Mouse (Mus musculus): ENCODE measurements at regions not wholly inside any gene's neighbourhood (a gene's known extent, or its start where the extent isn't known, plus 50 kb on each side); places are given as distances from the start of the nearest gene placed in this dataset.

DNA sequence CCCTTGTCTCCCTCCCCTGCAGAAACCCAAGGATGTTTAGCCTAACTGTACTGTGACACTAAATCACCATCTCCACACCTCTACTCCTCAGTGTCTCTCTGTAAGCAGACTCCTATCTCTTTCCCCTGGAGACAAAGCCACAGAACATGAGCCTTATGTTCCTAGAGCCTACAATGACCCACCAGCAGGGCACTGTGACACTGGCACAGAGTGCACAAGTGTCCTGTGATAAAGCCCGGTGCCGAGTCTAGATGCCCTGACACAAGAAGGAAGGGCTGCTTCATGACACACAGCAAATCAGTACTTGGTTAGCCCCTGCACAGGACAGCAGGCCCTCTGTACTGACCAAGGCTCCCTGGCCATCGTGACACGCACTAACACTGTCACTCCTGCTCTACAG is 71.2 kb upstream of the Zmiz1 start:
- H3K27me3 ChIP-seq (ENCODE audit: insufficient read depth, low read length), result peaks cover 58% of the 10 kb centered on the region
- H3K4me3 ChIP-seq (replicated peaks; ENCODE audit: low read length), result no peak overlapping the region
- H3K9me3 ChIP-seq (ENCODE audit: low read length), result no peaks in the 10 kb centered on the region
- no peaks in the 10 kb centered on the region for H3K36me3 ChIP-seq (ENCODE audit: insufficient read depth, low read length)
- peaks cover 13% of the 10 kb centered on the region for H3K4me1 ChIP-seq (replicated peaks; ENCODE audit: low read depth, low read length)
- no peak for TF ChIP-seq CTCF (conservative IDR thresholded peaks at IDR 0.05; ENCODE audit: low read length)
- TF ChIP-seq NANOG (IDR thresholded peaks at IDR 0.05; ENCODE audit: borderline replicate concordance, low read length), result no peak
- TF ChIP-seq POU5F1 (IDR thresholded peaks at IDR 0.05; ENCODE audit: borderline replicate concordance, low read length), result no peak

DNA sequence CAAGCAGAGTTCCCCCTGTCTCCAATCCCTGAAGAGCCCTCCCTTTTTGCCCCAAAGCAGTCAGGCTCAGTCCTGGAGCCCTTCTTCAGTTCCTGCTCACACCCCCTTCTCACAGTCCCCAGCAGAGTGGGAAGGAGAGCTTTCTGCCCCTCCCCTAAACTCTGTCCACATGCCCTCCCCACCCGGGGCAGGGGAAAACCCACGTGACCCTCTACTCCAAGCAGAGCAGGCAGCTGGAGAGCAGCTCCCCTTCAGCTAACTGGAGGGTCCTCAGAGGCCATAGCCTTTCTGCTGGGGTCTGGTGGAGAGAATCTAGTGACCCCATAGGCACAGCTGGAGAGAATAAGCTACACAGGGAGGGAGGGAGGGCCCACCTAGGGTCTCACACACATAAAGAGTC is 69.7 kb upstream of the Zmiz1 start:
- Histone ChIP-seq H3K4me3 (replicated peaks; ENCODE audit: low read length) (no peak overlapping the region), H3K9me3 (ENCODE audit: low read length) (no peaks in the 10 kb centered on the region), H3K4me1 (replicated peaks; ENCODE audit: low read depth, low read length) (peaks cover 18% of the 10 kb centered on the region), H3K27me3 (ENCODE audit: insufficient read depth, low read length) (peaks cover 42% of the 10 kb centered on the region), H3K36me3 (ENCODE audit: insufficient read depth, low read length) (no peaks in the 10 kb centered on the region)
- TF ChIP-seq POU5F1 (IDR thresholded peaks at IDR 0.05; ENCODE audit: borderline replicate concordance, low read length) (no peak), CTCF (conservative IDR thresholded peaks at IDR 0.05; ENCODE audit: low read length) (no peak), NANOG (IDR thresholded peaks at IDR 0.05; ENCODE audit: borderline replicate concordance, low read length) (no peak)

DNA sequence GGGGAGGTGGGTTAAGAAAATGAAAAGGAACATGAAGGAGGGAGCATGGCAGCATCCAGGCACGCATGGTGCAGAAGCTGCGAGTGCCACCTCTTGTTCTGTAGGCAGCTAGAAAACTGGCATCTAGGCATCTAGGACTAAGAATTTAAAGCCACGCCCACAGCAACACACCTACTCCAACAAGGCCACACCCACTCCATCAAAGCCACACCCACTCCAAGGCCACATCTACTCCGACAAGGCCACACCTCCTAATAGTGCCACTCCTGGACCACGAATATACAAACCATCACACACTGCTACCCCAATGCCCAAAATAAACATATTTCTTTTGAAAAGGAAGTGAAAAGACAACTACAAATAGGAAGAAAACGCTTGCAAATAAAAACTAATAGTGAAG is 66.6 kb upstream of the Zmiz1 start:
- no peaks in the 10 kb centered on the region for H3K36me3 ChIP-seq (ENCODE audit: insufficient read depth, low read length)
- peaks cover 25% of the 10 kb centered on the region for H3K27me3 ChIP-seq (ENCODE audit: insufficient read depth, low read length)
- no peaks in the 10 kb centered on the region for H3K9me3 ChIP-seq (ENCODE audit: low read length)
- H3K4me3 ChIP-seq (replicated peaks; ENCODE audit: low read length), result no peak overlapping the region
- TF ChIP-seq POU5F1 (IDR thresholded peaks at IDR 0.05; ENCODE audit: borderline replicate concordance, low read length), result no peak
- no peak for TF ChIP-seq CTCF (conservative IDR thresholded peaks at IDR 0.05; ENCODE audit: low read length)
- TF ChIP-seq NANOG (IDR thresholded peaks at IDR 0.05; ENCODE audit: borderline replicate concordance, low read length), result no peak
- H3K4me1 ChIP-seq (replicated peaks; ENCODE audit: low read depth, low read length), result peaks cover 28% of the 10 kb centered on the region

DNA sequence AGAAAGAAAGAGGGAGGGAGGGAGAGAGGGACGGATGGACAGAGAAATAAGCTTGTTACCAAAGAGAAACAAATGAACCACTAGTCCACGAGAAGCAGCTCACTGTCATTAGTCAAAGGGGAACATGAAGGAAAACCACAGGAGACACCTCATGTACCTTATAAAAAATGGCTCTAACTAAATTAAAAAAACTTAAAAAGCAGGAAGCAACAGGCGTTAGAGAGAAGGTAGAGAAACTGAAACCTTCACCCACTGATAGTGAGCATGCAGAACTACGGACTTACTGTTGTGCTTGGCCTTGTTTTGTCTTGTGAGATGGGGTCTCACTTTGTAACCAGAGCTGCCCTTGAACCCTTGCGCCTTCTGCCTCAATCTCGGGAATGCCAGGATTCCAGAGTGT is 66.0 kb upstream of the Zmiz1 start:
- TF ChIP-seq POU5F1 (IDR thresholded peaks at IDR 0.05; ENCODE audit: borderline replicate concordance, low read length), result no peak
- no peak for TF ChIP-seq CTCF (conservative IDR thresholded peaks at IDR 0.05; ENCODE audit: low read length)
- no peak for TF ChIP-seq NANOG (IDR thresholded peaks at IDR 0.05; ENCODE audit: borderline replicate concordance, low read length)
- H3K27me3 ChIP-seq (ENCODE audit: insufficient read depth, low read length), result peaks cover 20% of the 10 kb centered on the region
- no peaks in the 10 kb centered on the region for H3K9me3 ChIP-seq (ENCODE audit: low read length)
- H3K4me3 ChIP-seq (replicated peaks; ENCODE audit: low read length), result no peak overlapping the region
- no peaks in the 10 kb centered on the region for H3K36me3 ChIP-seq (ENCODE audit: insufficient read depth, low read length)
- peaks cover 33% of the 10 kb centered on the region for H3K4me1 ChIP-seq (replicated peaks; ENCODE audit: low read depth, low read length)

DNA sequence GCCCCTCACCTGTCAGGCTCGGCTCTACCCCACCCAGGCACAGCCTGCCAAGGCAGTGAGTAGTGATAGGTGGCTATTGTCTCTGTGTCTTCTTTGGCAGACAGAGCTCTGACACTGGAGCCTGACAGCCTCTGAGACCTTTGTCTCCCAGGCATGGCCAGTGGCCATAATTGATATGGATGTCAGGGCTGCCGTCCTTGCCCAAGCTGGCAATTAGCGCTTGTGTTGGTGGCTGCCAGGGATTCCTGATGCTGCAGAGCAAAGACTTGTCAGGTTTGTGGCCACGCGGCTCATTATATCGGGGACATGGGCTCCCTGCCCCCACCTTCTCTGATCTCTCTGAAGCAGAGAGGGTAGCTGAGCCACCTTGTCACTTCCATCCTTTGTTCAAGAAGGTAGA is 64.1 kb upstream of the Zmiz1 start:
- TF ChIP-seq CTCF (conservative IDR thresholded peaks at IDR 0.05; ENCODE audit: low read length) (no peak), POU5F1 (IDR thresholded peaks at IDR 0.05; ENCODE audit: borderline replicate concordance, low read length) (no peak), NANOG (IDR thresholded peaks at IDR 0.05; ENCODE audit: borderline replicate concordance, low read length) (no peak)
- no peaks in the 10 kb centered on the region for H3K36me3 ChIP-seq (ENCODE audit: insufficient read depth, low read length)
- no peaks in the 10 kb centered on the region for H3K9me3 ChIP-seq (ENCODE audit: low read length)
- H3K27me3 ChIP-seq (ENCODE audit: insufficient read depth, low read length), result peaks cover 9% of the 10 kb centered on the region
- peaks cover 33% of the 10 kb centered on the region for H3K4me1 ChIP-seq (replicated peaks; ENCODE audit: low read depth, low read length)
- H3K4me3 ChIP-seq (replicated peaks; ENCODE audit: low read length), result no peak overlapping the region

DNA sequence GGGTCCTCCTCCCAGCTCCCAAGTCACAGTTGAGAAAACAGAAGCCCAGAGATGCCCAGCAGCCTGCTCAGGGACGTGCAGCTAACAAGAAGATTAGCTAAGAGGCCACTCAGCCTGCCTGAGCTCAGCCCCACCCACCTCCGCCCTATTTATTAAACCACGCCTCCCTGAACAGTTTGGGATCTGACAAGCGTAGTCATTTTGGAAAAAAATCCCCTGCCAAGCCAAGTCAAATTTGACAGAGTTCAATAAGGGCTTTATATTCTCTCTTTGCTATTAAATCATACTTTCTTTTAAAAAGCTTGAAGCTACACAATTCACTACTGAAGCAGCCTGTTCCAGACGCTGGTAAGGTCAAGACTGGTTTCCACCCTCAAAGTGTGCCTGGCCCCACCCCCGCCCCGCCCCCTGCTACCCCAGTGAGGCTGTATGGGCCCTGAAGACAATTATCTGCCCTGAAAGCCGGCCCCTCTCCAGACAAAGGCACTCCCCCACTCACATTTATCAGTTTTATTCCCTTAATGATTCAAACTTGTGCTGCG is 61.9 kb upstream of the Zmiz1 start:
- H3K4me1 ChIP-seq (replicated peaks; ENCODE audit: low read depth, low read length), result peaks cover 43% of the 10 kb centered on the region
- peaks cover 4% of the 10 kb centered on the region; the same call in 1 of the 2 replicates for H3K27me3 ChIP-seq (ENCODE audit: insufficient read depth, low read length)
- no peaks in the 10 kb centered on the region for H3K36me3 ChIP-seq (ENCODE audit: insufficient read depth, low read length)
- H3K9me3 ChIP-seq (ENCODE audit: low read length), result no peaks in the 10 kb centered on the region
- H3K4me3 ChIP-seq (replicated peaks; ENCODE audit: low read length), result no peak overlapping the region
- TF ChIP-seq POU5F1 (IDR thresholded peaks at IDR 0.05; ENCODE audit: borderline replicate concordance, low read length) (no peak), NANOG (IDR thresholded peaks at IDR 0.05; ENCODE audit: borderline replicate concordance, low read length) (no peak), CTCF (conservative IDR thresholded peaks at IDR 0.05; ENCODE audit: low read length) (no peak)

DNA sequence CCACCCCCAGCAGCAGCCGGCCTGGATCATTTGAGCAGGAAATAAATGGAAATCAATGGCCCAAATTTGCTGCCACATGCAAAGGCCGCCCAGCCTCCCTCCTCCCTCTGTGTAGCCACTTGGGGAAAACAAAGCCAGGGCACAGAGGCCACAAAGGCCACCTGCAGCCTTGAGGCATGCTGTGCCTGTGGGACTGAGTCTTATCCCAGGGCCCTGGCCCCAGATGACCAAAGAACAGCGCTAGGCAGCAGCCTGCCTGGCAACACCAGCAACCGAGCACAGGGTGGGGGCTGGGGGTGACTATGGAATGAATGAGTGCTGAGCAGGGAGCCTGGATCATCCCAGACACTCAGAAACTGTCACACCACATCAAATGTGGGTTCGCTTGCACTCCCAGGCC is 61.2 kb upstream of the Zmiz1 start:
- no peaks in the 10 kb centered on the region for H3K36me3 ChIP-seq (ENCODE audit: insufficient read depth, low read length)
- peaks cover 36% of the 10 kb centered on the region for H3K4me1 ChIP-seq (replicated peaks; ENCODE audit: low read depth, low read length)
- H3K4me3 ChIP-seq (replicated peaks; ENCODE audit: low read length), result no peak overlapping the region
- TF ChIP-seq POU5F1 (IDR thresholded peaks at IDR 0.05; ENCODE audit: borderline replicate concordance, low read length) (no peak), NANOG (IDR thresholded peaks at IDR 0.05; ENCODE audit: borderline replicate concordance, low read length) (no peak), CTCF (conservative IDR thresholded peaks at IDR 0.05; ENCODE audit: low read length) (no peak)
- H3K9me3 ChIP-seq (ENCODE audit: low read length), result no peaks in the 10 kb centered on the region
- peaks cover 4% of the 10 kb centered on the region; the same call in 1 of the 2 replicates for H3K27me3 ChIP-seq (ENCODE audit: insufficient read depth, low read length)

DNA sequence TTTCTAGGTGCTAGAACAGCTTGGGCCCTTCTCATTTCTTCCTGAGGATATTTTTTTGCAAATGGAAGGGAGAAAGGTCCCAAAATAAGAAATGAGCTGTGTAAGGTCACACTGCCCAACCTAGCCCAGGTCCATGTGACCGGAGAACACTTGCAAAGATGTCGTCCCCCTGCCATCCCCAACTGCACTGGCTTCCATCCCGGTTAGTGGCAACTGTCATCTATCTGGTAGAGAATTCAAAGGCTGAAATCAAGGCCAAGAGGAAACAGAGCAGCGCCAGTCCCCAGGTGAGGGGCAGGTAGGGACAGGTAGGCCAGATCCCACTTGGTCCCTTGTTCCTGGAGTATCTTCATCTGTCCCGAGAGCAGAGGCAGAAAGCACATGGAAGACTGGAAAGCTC is 60.2 kb upstream of the Zmiz1 start:
- TF ChIP-seq CTCF (conservative IDR thresholded peaks at IDR 0.05; ENCODE audit: low read length) (no peak), NANOG (IDR thresholded peaks at IDR 0.05; ENCODE audit: borderline replicate concordance, low read length) (no peak), POU5F1 (IDR thresholded peaks at IDR 0.05; ENCODE audit: borderline replicate concordance, low read length) (no peak)
- Histone ChIP-seq H3K4me1 (replicated peaks; ENCODE audit: low read depth, low read length) (peaks cover 31% of the 10 kb centered on the region), H3K9me3 (ENCODE audit: low read length) (no peaks in the 10 kb centered on the region), H3K4me3 (replicated peaks; ENCODE audit: low read length) (no peak overlapping the region), H3K36me3 (ENCODE audit: insufficient read depth, low read length) (no peaks in the 10 kb centered on the region), H3K27me3 (ENCODE audit: insufficient read depth, low read length) (peaks cover 7% of the 10 kb centered on the region; the same call in 1 of the 2 replicates)

DNA sequence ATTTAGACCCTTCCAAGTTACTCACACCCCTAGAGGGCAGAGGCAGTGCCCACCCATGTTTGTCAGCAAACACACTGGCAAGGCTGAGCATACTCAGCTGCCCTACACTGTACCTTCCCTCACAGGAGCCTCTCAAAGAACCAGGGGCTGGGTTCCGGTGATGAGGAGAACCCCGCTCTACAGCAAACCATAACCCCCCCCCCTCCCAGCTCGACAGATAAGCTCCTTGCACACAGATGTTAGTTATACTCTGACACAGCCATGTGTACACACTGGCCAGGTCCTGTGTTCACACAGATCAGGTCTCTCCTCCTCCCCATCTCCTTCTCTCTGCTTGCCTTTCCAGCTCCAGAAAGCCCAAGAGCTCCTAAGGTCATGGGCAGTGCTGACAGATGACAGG is 59.7 kb upstream of the Zmiz1 start:
- no peaks in the 10 kb centered on the region for H3K9me3 ChIP-seq (ENCODE audit: low read length)
- no peaks in the 10 kb centered on the region for H3K36me3 ChIP-seq (ENCODE audit: insufficient read depth, low read length)
- TF ChIP-seq CTCF (conservative IDR thresholded peaks at IDR 0.05; ENCODE audit: low read length) (no peak), NANOG (IDR thresholded peaks at IDR 0.05; ENCODE audit: borderline replicate concordance, low read length) (no peak), POU5F1 (IDR thresholded peaks at IDR 0.05; ENCODE audit: borderline replicate concordance, low read length) (no peak)
- H3K27me3 ChIP-seq (ENCODE audit: insufficient read depth, low read length), result peaks cover 9% of the 10 kb centered on the region; the same call in 1 of the 2 replicates
- H3K4me3 ChIP-seq (replicated peaks; ENCODE audit: low read length), result no peak overlapping the region
- peaks cover 31% of the 10 kb centered on the region for H3K4me1 ChIP-seq (replicated peaks; ENCODE audit: low read depth, low read length)
